Mouse (Mus musculus): ENCODE results near the gene Akap6.

Gene Akap6

GRCm38 (mm10) chr12:53144760-53145159 lies 445.6 kb downstream of the Akap6 start:
- DNase-seq (ENCODE audit: inconsistent ontology term) = no peak

DNA sequence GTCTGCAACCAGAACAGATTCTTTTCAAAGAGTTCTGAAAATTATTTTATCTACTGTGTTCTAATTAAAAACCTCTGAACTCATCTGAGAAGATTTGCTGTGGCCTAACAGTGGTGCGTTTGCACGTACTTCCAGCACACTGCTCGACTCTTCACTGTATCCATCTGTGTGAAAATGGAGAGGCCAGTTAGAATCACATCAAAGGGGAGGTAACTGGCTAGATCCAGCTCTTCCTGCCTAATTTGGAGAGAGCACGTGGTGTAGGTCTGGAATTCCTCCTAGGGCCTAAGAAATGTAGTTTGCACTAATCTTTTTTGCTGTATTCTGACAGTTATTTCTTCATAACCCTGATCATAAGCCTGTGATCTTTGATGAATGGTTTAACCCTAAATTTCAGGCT lies 446.3 kb downstream of the Akap6 start:
- peak; percentile 49 for DNase-seq (ENCODE audit: inconsistent ontology term)

GRCm38 (mm10) chr12:53146460-53147050 lies 447.4 kb downstream of the Akap6 start:
- DNase-seq (ENCODE audit: inconsistent ontology term) = peak; percentile 94

DNA sequence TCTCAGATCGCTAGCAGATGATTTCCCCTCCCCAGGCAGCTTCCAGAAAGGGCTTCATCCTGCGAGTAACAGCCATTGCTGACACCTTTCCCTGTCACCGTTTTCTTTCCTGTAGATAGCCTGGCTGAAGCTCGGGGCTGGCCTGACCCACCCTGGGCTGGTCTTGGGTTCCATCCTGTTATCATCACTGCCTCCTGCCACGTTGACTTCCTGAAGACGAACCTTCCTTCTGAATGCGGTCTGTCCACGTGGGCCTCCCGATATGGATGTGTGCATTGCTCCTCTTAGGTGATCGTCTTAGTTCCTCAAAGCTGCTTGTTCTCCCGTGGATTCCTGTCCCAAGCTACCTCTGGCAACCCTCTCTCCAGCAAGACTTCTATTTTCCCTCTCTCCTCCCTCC lies 448.5 kb downstream of the Akap6 start:
- DNase-seq (ENCODE audit: inconsistent ontology term) = no peak

- no peak for DNase-seq (ENCODE audit: inconsistent ontology term)
Observed at GRCm38 (mm10) chr12:53168189-53169003, 469.2 kb downstream of the Akap6 start.

GRCm38 (mm10) chr12:53191435-53191834 lies 492.3 kb downstream of the Akap6 start:
- no peak for DNase-seq (ENCODE audit: inconsistent ontology term)

DNA sequence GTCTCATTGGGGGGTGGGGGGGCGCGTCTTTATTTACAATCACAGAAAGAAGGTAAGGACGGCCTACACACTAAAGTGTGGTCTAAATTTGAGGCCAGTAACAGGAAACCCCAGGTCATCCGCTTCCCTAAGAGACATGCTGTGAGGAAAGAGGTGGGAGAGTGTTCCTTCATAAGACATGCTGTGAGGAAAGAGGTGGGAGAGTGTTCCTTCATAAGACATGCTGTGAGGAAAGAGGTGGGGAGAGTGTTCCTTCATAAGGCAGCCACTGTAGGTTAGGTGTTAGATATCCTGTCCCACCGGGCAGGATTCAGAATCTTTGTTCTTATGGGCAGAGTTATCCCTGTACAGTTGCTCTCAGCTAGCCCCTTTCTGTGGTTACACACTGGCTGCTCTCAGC lies 494.5 kb downstream of the Akap6 start:
- DNase-seq (ENCODE audit: inconsistent ontology term) = no peak
